Mouse (Mus musculus) left cerebral cortex, postnatal 25 days (tissue): Measurements from ENCODE around the gene Pik3c2g. TPM values are rescaled to one million over a fixed set of nuclear protein-coding genes. Genes with fewer than 3 reads are reported as not detected.

Experiments
- DNase-seq, 2 experiments: peaks; one replicate each; pipeline ENCODE4 v3.0.0; 2022; ENCODE audit warnings: low spot score in 2 of 2, mixed read lengths in 1 of 2
- intact Hi-C: fragments of 180-260 bp; cut with DNase I; formaldehyde crosslinking; loops from one replicate; pipeline ENCODE4 v1.15.1; 2025
- total RNA-seq, 2 experiments: library from RNA; stranded (reverse); gene quantifications; 2 replicates each; pipeline ENCODE4 v1.2.3; 2021

Gene Pik3c2g
- total RNA-seq, 2 experiments from 2014 or later, result 0.23 TPM; not detected in 1

DNA sequence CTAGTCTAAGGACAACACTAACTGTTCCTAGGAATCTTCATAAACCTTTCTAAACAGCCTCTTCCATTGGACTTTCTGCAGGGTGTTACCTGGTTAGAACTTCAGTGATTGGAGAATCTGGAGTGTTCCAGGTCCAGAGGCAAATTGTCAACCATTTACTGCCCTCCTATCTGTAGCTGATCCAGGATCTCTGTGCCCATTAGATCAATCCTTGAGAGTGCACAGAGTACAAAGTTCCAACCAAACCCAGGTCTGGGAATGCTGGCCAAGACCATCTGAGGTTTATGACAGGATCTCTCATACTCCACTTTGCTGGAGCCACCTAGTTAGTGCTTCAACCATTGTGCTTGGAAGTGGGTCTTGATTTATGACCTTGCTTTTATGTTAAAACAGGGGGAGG, 394.0 kb downstream of the Pik3c2g start:
- no peak for DNase-seq
- intact Hi-C loops, result loop anchor here (5.0 kb wide), 1 partner anchor 104 kb away; no protein-coding TSS in a partner anchor

DNA sequence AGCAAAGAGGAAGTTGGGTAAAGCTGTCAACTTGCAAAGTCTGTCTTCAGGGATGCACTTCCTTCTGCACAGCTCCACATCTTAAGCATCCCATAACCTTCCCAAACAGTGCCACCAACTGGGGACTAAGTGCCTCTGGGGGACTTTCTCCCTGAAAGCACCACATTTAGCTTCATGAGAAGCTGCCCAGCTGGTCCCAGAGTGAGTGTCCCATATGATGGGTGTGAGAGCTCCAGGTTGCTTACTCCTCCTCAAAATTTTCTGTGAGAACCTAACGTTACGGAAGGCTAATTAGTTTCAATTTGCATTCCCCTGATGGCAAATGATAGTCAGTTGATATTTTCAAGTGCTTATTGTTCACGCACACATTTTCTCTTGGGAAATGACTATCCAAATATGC, 397.0 kb downstream of the Pik3c2g start:
- no peak for DNase-seq
- intact Hi-C loops, result loop anchor here (5.0 kb wide), 1 partner anchor 107 kb away; no protein-coding TSS in a partner anchor

DNA sequence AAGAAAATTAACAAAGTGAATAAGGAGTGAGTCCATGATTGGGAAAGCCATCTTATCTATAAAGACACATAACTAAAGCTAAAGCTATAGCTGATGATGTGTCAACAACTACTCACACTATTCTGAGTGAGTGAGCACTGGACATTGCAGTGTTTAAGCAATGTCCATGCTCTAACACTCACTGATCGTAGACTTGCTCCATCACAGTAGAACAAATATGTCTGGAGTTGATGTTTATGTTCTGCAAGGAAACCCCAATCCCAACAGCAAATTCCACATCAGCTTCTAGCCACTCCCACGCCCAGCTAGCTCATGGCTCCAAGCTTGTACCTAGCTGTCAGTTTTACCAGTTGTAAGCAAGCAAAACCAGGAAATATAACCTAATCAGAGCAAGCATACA, 399.5 kb downstream of the Pik3c2g start:
- intact Hi-C loops, result no loop called here
- DNase-seq, result no peak

DNA sequence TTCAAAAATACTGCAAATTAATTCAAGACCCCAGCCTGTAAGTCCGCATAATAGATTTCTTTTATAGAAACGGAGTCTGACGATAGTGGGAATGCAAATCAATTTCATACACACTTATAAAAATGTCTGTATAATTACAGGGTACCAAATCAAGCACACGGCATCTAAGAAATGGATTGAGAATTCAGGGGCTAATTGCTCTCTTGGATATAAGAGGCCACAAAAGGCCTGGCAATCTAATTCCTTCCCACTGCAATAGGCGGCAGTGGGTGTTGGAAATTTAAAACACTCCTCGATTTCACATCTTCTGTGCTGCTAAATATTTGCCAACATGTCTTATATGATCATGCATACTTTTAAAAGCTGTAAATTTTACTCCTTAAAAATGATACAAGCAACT, 402.1 kb downstream of the Pik3c2g start:
- DNase-seq, result no peak
- intact Hi-C loops, result no loop called here

DNA sequence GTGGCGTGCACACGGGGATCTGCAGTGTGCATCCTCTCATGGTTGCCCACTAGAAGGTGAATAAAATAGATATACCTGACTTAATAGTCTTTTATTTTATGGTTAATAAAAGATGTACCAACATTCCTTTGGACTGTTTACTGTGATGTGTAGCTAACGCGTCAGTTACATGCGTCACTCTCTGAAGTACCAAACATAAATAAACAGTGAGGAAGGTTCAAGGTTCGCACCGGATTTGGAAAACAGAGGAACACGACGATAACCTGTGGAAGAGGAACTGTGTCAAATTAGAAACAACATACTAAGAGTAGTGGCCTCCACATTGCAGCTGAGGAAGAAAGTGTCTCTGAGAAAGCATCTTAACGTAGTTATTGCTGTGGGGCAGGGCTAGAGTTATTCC, 402.6 kb downstream of the Pik3c2g start:
- intact Hi-C loops, result no loop called here
- no peak for DNase-seq

DNA sequence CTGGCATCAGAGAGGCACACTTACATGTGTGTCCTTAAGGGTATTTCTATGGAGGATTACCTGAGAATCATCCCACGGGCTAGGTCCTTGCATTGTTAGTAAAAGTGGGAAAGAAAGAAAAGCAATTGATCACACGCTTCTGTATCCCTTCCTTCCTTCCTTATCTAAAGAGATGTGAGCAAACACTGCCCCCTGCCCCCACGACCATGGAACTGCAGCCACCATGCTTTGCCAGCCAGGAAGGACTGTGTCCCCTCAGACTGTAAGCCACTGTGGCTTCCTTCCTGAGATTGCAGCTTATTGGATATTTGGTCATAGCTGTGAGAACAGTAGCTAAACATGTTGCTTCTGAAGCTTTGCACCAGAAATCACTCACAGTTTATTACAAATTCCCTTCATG, 418.2 kb downstream of the Pik3c2g start:
- intact Hi-C loops, result no loop called here
- DNase-seq, result no peak

Other genes with a start within 250 kb of the Pik3c2g start
- not detected for gene Rergl, start 85.2 kb upstream of the Pik3c2g start, total RNA-seq